Mouse (Mus musculus) C2C12 (cell line): ENCODE data around the gene Susd6.

Experiments
- CEBPB ChIP-seq: IDR thresholded peaks from one replicate; pipeline ENCODE4 v1.6.1; 2011; ENCODE audit warnings: low read depth, mild to moderate bottlenecking, control low read depth, moderate library complexity
- CTCF ChIP-seq: IDR thresholded peaks from one replicate; pipeline ENCODE4 v1.5.1; 2011; ENCODE audit not compliant: control insufficient read depth, insufficient read depth, insufficient read length
- USF1 ChIP-seq: IDR thresholded peaks from one replicate; pipeline ENCODE4 v1.6.1; 2011; ENCODE audit warnings: low read depth, mild to moderate bottlenecking, control low read depth, moderate library complexity

GRCm38 (mm10) chr12:80883278-80883677, 93.0 kb downstream of the Susd6 start:
- TF ChIP-seq CTCF (no peak), USF1 (no peak), CEBPB (no peak)
